ENCODE assay signal across 19 mouse cellular contexts in genomic region chr1:64688046-64688445, GRCm38 (mm10). TPM values are rescaled to one million over a fixed set of nuclear protein-coding genes. Genes with fewer than 3 reads are reported as not detected.
DNase-seq lines count a peak whose midpoint lies in the region; ATAC-seq and TF ChIP-seq lines count a peak whose summit lies in the region.
"Had no signal": no experiment of that assay in that cellular context is flagged by ENCODE, and none has a peak within 500 bp of the region (broad histone marks: within the 10 kb centered on the region; RNA-seq: fewer than 3 reads in every experiment).

No protein-coding gene starts in this region.

- intact Hi-C loops in left cerebral cortex, postnatal 36 days (cut with DNase I) = no loop called here

- no peaks in the 10 kb centered on the region for H3K27me3 ChIP-seq in testis, adult 2 months (ENCODE audit: control insufficient read depth, insufficient read depth, low read length)
- H3K27me3 ChIP-seq: embryonic facial prominence, embryonic 13.5 days; forebrain, embryonic 13.5 days; heart, embryonic 13.5 days; hindbrain, embryonic 15.5 days had no signal

- DNase-seq in testis, postnatal 10 days (ENCODE audit: low spot score) = no peak
- DNase-seq in CD8-positive naive resting alpha-beta T cell, adult 2 months (ENCODE audit: low read depth in 2 of 2, low spot score in 2 of 2) = peak; percentile 11 to 37
- DNase-seq in kidney, postnatal 4 days = no peak
- no peak for DNase-seq in left cerebral cortex, postnatal 36 days (ENCODE audit: low spot score in 2 of 2)
- DNase-seq: adrenal gland, postnatal 10 days; cerebellum, adult 18-20 months; cerebellum, adult 9-11 months; cerebellum, postnatal 36 days; forebrain, postnatal 0 days; gastrocnemius, postnatal 14 days; heart, adult 11 months; heart, postnatal 36 days had no signal

- no peaks in the 10 kb centered on the region; the same call in 1 of the 2 replicates for H3K36me3 ChIP-seq in testis, adult 2 months (ENCODE audit: control insufficient read depth, insufficient read depth, low read length)
- H3K36me3 ChIP-seq: embryonic facial prominence, embryonic 13.5 days; heart, embryonic 13.5 days; hindbrain, embryonic 15.5 days had no signal

- no peak overlapping the region for H3K27ac ChIP-seq in testis, adult 2 months (ENCODE audit: control insufficient read depth, insufficient read depth, low read depth, low read length)
- H3K27ac ChIP-seq: embryonic facial prominence, embryonic 13.5 days; forebrain, embryonic 13.5 days; heart, embryonic 13.5 days; hindbrain, embryonic 15.5 days had no signal

- no peak for TF ChIP-seq CTCF in testis, adult 2 months (IDR thresholded peaks at IDR 0.05; ENCODE audit: control insufficient read depth, insufficient read depth, insufficient replicate concordance, low read depth, low read length)

- peak; percentile 8; the same call in 1 of the 2 replicates for ATAC-seq in megakaryocyte progenitor cell, adult 5-6 weeks (replicated peaks; ENCODE audit: poor library complexity)
- ATAC-seq: forebrain, embryonic 13.5 days; forebrain, postnatal 0 days; inflammation-experienced regulatory T-cells, adult 6 months had no signal

- TF ChIP-seq POLR2A in testis, adult 2 months (IDR thresholded peaks at IDR 0.05; ENCODE audit: control insufficient read depth, low read depth, low read length) = no peak

- H3K4me3 ChIP-seq in testis, adult 2 months (ENCODE audit: control insufficient read depth, low read depth, low read length) = peak overlapping the region; percentile 61
- H3K4me3 ChIP-seq: embryonic facial prominence, embryonic 13.5 days; forebrain, embryonic 13.5 days; heart, embryonic 13.5 days; hindbrain, embryonic 15.5 days had no signal

- H3K4me1 ChIP-seq in testis, adult 2 months (ENCODE audit: control insufficient read depth, insufficient read depth, low read length) = no peaks in the 10 kb centered on the region

RNA-seq across cellular contexts. Expression of gene Ccnyl1, which starts 2.2 kb away (rescaled TPM):
- polyA plus RNA-seq in testis, adult 2 months (2012; rRNA removed) = 202 and 230 TPM in 2 replicates
- total RNA-seq in megakaryocyte progenitor cell, adult 5-6 weeks (2015) = 8.4 and 9.8 TPM in 2 replicates
- 4.7 and 7.8 TPM in 2 replicates for total RNA-seq in megakaryocyte progenitor cell, adult 5-6 weeks (2017)
- total RNA-seq in left cerebral cortex, postnatal 36 days (2021) = 10 to 100 TPM; 20.2 to 21.5 TPM

RNA-seq across cellular contexts. Expression of gene Fzd5, which starts 49.5 kb away (rescaled TPM):
- polyA plus RNA-seq in testis, adult 2 months (2012; rRNA removed) = 1.8 and 1.9 TPM in 2 replicates
- total RNA-seq in megakaryocyte progenitor cell, adult 5-6 weeks (2015) = 0.89 and 1.6 TPM in 2 replicates
- total RNA-seq in megakaryocyte progenitor cell, adult 5-6 weeks (2017) = 1.0 and 1.7 TPM in 2 replicates
- 1 to 10 TPM; 1.1 to 1.2 TPM for total RNA-seq in left cerebral cortex, postnatal 36 days (2021)

Comparison
In these comparisons a context has a peak if more than half of its experiments do, and no peak if none do; other contexts are left out.
1. DNase-seq: peak in CD8-positive naive resting alpha-beta T cell, adult 2 months (2 of 2); none in testis, postnatal 10 days (single experiment), kidney, postnatal 4 days (0 of 2) and left cerebral cortex, postnatal 36 days (0 of 2).